Mouse (Mus musculus) liver, adult 2 months (tissue): ENCODE data around the gene Pygo1. TPM values are rescaled to one million over a fixed set of nuclear protein-coding genes. Genes with fewer than 3 reads are reported as not detected.

Source experiments
- DNase-seq: peaks from one replicate; pipeline ENCODE4 v3.0.0-alpha.2; 2011; ENCODE audit warnings: low read depth, low spot score; ENCODE audit errors: extremely low read depth
- H3K27ac ChIP-seq: fragments of 200-500 bp; replicated peaks from 2 replicates; pipeline ENCODE4 v1.5.1; 2012; ENCODE audit warnings: low read depth, mild to moderate bottlenecking, control low read depth, inconsistent platforms, low read length; ENCODE audit not compliant: insufficient read depth
- H3K27me3 ChIP-seq: fragments of 200-500 bp; 2 replicates; pipeline ENCODE4 v1.6.1; 2012; ENCODE audit warnings: mild to moderate bottlenecking, moderate library complexity, low read length, inconsistent platforms; ENCODE audit not compliant: control insufficient read depth, insufficient read depth
- H3K36me3 ChIP-seq: fragments of 200-500 bp; 2 replicates; pipeline ENCODE4 v1.6.1; 2012; ENCODE audit warnings: low read length, inconsistent platforms; ENCODE audit not compliant: control insufficient read depth, insufficient read depth
- H3K4me1 ChIP-seq: fragments of 200-500 bp; 2 replicates; pipeline ENCODE4 v1.6.1; 2011; ENCODE audit warnings: low read length; ENCODE audit not compliant: control insufficient read depth, insufficient read depth
- H3K4me3 ChIP-seq: fragments of 200-500 bp; 2 replicates; pipeline ENCODE4 v1.5.1; 2011; ENCODE audit warnings: low read depth, mild to moderate bottlenecking, control low read depth, low read length, moderate library complexity; ENCODE audit not compliant: insufficient read depth
- H3K79me2 ChIP-seq: fragments of 200-500 bp; 2 replicates; pipeline ENCODE4 v1.6.1; 2012; ENCODE audit warnings: inconsistent platforms, mild to moderate bottlenecking, low read length, moderate library complexity; ENCODE audit not compliant: control insufficient read depth, insufficient read depth
- H3K9ac ChIP-seq: fragments of 200-500 bp; 2 replicates; pipeline ENCODE4 v1.6.1; 2012; ENCODE audit warnings: low read depth, mild to moderate bottlenecking, control low read depth, inconsistent platforms, low read length
- CTCF ChIP-seq: fragments of 200-500 bp; IDR thresholded peaks from 2 replicates; pipeline ENCODE4 v1.5.1; 2011; ENCODE audit warnings: low read depth, low read length, control low read depth
- POLR2A ChIP-seq: fragments of 200-500 bp; IDR thresholded peaks from 2 replicates; pipeline ENCODE4 v1.6.1; 2011; ENCODE audit warnings: low read length, control low read depth; ENCODE audit not compliant: insufficient read depth; ENCODE audit errors: extremely low read depth
- WGBS: fragments of 180-500 bp; shearing (Covaris S2); methylation state at CpG from one replicate; pipeline ENCODE4 v1.1.7; 2018; 5-methylcytosine and 5-hydroxymethylcytosine counted together
- polyA plus RNA-seq: library from polyadenylated mRNA; depleted of rRNA; stranded (reverse); fragments of >200 nt; gene quantifications from 2 replicates; pipeline ENCODE4 v1.2.3, GENCODE M21; 2012
- total RNA-seq: library from RNA; depleted of rRNA; stranded (reverse); fragments of >200 nt; gene quantifications from 2 replicates; pipeline ENCODE4 v1.2.3, GENCODE M21; 2014

Gene Pygo1
- total and polyA plus RNA-seq, 2 experiments = 0.22 to 0.46 TPM

DNA sequence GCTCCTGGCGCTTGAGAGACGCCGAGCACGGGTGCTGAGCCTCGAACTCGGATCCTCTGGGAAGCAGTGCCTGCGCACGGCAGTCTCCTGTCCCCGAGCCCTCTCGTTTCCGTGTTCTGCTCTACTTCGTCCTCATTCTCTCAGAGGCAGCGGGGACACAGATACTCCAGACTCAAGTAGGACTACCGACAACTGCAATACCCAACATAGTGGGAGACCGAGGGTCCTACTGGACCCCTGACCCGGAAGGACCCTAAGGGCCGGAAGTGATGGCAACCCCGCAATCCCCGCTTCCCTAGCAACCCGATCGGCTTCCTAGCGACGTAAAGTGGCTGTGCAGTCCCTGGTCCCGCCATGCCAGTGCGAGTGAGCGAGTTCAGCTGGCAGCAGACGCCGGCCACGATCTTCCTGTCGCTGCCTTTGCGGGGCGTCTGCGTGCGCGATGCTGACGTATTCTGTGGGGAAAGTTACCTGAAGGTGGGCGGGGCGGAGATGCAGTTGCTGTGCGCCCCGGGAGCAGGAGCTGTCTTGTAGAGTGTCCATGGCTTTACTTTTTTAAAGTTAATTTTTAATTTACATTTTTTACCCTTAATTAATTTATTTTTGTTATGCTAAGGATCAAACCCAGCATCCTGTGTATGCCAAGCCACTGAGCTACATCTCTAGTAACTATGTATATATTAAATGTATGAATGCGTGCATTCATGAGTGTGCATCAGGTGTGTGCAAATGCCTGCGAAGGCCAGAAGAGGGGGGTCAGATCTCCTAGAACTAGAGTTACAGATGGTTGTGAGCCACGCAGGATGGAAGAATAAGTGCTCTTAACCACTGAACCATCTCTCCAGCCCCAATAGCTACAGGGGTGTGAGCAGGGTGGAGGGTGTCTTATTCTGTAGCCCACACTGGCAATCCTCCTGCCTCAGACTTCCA, 33.3 kb downstream of the Pygo1 start, which contains the start of the genes Dyx1c1 and Gm44503:
Gene Dyx1c1, plus strand, starts transcription at position 265 of the 930 bp plus-strand sequence.
Gene Gm44503, plus strand, starts transcription at position 332 of the 930 bp plus-strand sequence.
- WGBS = 4% methylated on average over 43 of the region's 43 CpGs
- H3K79me2 ChIP-seq = no peaks in the 10 kb centered on the region
- no peaks in the 10 kb centered on the region for H3K27me3 ChIP-seq
- peak within 1 kb of the TSS; percentile 62 for H3K9ac ChIP-seq
- no peaks in the 10 kb centered on the region for H3K36me3 ChIP-seq
- H3K4me3 ChIP-seq = peak within 1 kb of the TSS; percentile 75
- no peaks in the 10 kb centered on the region; the same call in 1 of the 2 replicates for H3K4me1 ChIP-seq
- peak; percentile 54 for DNase-seq
- TF ChIP-seq POLR2A = no peak
- TF ChIP-seq CTCF = 0 out of 2 replicates have a peak, but pooled peaks have one; percentile 12
- H3K27ac ChIP-seq = no peak within 1 kb of the TSS

DNA sequence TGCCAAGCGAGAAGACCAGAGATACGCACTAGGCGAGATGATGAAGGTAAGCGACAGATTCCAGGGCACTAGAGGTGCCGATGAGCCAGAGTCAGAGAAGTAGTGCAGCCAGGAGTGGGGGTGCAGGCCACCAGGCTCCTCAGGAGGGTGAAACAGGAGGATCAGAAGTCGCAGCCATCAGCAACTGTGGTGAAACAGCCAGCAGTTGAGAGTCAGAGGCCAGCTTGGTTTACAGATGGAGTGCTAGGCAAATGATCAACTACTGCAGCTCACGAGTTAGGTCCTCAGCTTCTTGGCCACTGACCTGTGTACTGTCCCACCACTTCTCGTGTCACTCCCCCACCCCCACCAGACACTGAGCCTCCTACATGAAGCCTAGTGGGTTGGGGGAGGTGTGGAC, 35.9 kb downstream of the Pygo1 start:
- Histone ChIP-seq H3K4me3 (no peak overlapping the region), H3K9ac (no peak overlapping the region), H3K4me1 (no peaks in the 10 kb centered on the region; the same call in 1 of the 2 replicates), H3K79me2 (no peaks in the 10 kb centered on the region), H3K36me3 (no peaks in the 10 kb centered on the region), H3K27ac (no peak overlapping the region), H3K27me3 (no peaks in the 10 kb centered on the region)
- no peak for DNase-seq
- WGBS = 72% methylated on average over 8 of the region's 8 CpGs
- no peak for TF ChIP-seq POLR2A
- no peak for TF ChIP-seq CTCF

DNA sequence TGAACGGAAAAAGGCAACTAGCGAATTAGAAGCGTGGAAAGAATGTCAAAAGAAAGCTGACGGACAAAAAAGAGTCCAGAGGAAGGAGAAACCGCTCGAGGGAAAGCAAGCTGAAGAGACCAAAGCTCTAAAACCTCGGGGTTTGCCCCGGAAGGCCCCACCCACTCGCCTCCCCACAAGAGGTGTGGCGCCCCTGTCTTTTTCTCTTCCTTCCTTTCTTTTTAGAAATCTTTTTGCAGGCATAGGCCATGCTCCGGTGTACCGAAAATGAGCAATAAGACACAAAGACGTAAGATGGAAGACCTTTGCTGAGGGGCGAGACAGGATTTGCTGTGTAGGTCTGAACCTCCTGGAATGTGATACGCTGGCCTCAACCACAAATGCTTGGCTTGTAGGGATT, 36.5 kb downstream of the Pygo1 start:
- 80% methylated on average over 15 of the region's 15 CpGs for WGBS
- Histone ChIP-seq H3K4me3 (no peak overlapping the region), H3K79me2 (no peaks in the 10 kb centered on the region), H3K27ac (no peak overlapping the region), H3K9ac (no peak overlapping the region), H3K36me3 (no peaks in the 10 kb centered on the region), H3K4me1 (no peaks in the 10 kb centered on the region; the same call in 1 of the 2 replicates), H3K27me3 (no peaks in the 10 kb centered on the region)
- DNase-seq = no peak
- TF ChIP-seq CTCF (no peak), POLR2A (no peak)

GRCm38 (mm10) chr9:72968349-72969061, 43.1 kb downstream of the Pygo1 start:
- no peak for TF ChIP-seq POLR2A
- TF ChIP-seq CTCF = peak; percentile 63
- no peaks in the 10 kb centered on the region for H3K36me3 ChIP-seq
- no peaks in the 10 kb centered on the region for H3K4me1 ChIP-seq
- peak; percentile 60 for DNase-seq
- H3K79me2 ChIP-seq = no peaks in the 10 kb centered on the region
- H3K27ac ChIP-seq = no peak overlapping the region
- H3K9ac ChIP-seq = no peak overlapping the region; the same call in 1 of the 2 replicates
- no peak overlapping the region for H3K4me3 ChIP-seq
- no peaks in the 10 kb centered on the region for H3K27me3 ChIP-seq
- WGBS = 13% methylated on average over 11 of the region's 11 CpGs

- H3K79me2 ChIP-seq = no peaks in the 10 kb centered on the region
- no peaks in the 10 kb centered on the region for H3K36me3 ChIP-seq
- H3K4me1 ChIP-seq = no peaks in the 10 kb centered on the region
- no peaks in the 10 kb centered on the region for H3K27me3 ChIP-seq
- DNase-seq = no peak
- TF ChIP-seq CTCF = peak; percentile 17; the same call in 1 of the 2 replicates
- no peak for TF ChIP-seq POLR2A
- no peak overlapping the region for H3K4me3 ChIP-seq
- H3K27ac ChIP-seq = no peak overlapping the region
- H3K9ac ChIP-seq = no peak overlapping the region
- WGBS = 74% methylated on average over 7 of the region's 7 CpGs
These were observed 44.4 kb downstream of the Pygo1 start for GRCm38 (mm10) chr9:72969874-72970273.
